Mouse (Mus musculus) neutrophil, adult 83 days (primary cell): ENCODE results near the gene Acadm. TPM values are rescaled to one million over a fixed set of nuclear protein-coding genes. Genes with fewer than 3 reads are reported as not detected.

Experiments used
- total RNA-seq, 2 experiments: library from RNA; stranded (reverse); gene quantifications; one replicate each; pipeline ENCODE4 v1.2.4; 2023

Gene Acadm
- total RNA-seq = 10 to 100 TPM; 32.2 to 36.6 TPM

DNA sequence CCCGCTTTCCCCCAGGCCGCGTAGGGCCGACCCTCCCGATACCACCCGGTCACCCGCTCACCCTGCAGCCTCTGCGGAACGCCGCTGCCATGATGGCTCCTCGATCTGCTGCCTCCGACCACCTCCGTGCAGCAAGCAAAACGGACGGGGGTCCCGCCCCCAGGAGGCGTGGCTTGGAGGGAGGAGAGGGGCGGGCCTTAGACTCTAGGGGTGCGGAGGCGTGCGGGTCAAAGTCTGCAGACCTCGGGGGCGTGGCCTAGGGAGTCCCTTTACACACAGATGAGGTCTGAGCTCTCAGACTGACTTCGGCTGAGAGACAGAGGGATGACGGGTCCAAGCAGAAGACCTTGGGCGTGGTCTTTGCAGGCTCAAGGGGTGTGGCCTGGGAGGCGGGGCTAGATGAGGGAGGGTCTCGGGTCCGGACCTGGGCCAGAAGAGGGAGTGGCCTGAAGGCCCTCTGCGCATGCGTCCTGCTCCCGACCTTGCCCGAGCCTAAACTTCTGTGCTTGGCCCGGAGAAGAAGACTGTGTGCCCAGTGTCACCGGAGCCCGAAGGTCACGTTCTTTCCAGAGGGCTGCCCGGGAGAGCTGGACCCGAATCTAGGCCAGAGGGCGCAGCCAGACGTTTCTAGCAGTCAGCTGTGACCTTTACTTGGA is at the start of gene Acadm:
Acadm (minus strand) TSS at position 298 of the 656 bp plus-strand sequence.

DNA sequence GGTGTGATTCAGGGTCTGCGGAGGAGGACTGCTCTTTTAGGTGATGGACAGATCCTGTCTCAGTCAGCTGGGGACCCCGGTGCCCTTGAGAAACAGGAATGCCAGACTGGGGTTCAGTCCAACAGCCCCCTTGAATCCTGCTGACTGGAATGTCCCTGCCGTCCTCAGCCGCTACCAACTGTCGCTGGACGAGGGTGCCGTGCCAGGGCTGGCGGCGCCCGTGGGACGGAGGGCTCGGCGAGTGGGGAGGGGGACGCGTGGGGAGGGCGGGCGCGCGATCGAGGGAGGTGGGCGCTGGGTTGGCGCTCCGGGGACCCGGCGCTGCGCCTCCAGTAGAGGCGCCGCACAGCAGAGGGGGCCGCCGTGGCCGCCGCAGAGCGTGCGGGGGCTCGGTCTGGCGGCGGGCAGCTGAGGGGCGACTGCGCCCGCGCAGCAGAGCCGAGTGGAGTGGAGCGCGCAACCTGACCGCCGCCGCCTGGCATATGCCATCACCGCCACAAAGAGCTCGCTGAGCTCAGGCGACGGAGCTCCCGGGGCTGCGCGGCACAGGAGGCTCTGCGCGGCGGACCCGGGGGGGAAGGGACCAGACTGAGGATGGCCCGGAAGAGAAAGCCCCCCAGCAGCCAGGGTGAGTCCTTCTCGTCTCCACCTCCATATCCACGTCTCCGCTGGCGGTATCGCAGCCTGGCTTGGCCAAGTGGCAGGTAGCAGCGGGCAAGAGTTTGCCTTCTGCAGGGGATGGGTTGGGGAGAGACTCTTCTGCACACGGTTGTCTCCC is 28.9 kb upstream of the Acadm start, which contains the start of gene Slc44a5:
Slc44a5 (plus strand) TSS at position 266 of the 778 bp plus-strand sequence.

DNA sequence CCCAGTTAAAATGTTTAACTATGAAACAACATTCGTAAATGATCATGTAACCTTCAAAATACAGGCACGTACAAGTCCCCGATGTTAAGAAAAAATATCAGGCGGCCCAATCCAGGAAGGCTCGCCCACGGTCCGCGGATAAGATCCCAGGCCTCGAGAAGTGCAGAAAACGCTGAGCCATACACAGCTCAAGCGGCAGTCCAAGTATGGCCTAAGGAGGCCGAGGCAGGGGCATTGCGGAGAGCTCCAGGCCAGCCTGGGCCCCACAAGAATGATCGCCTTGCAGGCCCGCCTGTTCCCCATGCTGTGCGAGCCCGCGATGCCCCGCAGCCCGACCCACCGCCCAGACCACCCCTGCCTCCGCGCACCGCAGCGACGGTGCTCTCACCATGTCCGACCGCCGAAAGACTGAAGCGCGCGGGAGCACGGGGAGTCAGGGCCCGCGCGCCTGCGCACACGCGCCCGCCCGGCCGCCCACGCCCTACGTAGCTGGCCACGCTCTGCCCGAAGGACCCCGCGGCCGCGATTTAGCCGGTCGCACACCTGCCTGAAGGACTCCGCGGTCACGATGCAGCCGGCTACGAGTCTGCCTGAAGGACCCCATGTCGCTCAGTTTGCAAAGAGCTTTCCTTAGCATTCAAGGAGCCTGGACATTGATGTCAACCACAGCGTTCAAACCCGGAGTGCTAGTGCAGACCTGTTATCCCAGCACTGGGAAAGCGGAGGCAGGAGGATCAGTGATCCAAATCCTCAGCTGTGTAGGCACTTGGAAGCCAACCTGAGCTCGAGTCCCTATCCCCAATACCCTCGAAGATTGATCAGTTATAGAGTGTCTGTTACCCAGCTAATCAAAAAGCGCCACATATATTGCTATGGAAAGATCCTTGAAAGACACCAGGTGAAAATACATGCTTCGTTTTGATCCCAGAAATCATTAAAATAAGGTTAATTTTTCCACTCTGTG is 31.6 kb downstream of the Acadm start, which contains the start of gene Rabggtb:
Rabggtb (minus strand) TSS at position 464 of the 964 bp plus-strand sequence.

DNA sequence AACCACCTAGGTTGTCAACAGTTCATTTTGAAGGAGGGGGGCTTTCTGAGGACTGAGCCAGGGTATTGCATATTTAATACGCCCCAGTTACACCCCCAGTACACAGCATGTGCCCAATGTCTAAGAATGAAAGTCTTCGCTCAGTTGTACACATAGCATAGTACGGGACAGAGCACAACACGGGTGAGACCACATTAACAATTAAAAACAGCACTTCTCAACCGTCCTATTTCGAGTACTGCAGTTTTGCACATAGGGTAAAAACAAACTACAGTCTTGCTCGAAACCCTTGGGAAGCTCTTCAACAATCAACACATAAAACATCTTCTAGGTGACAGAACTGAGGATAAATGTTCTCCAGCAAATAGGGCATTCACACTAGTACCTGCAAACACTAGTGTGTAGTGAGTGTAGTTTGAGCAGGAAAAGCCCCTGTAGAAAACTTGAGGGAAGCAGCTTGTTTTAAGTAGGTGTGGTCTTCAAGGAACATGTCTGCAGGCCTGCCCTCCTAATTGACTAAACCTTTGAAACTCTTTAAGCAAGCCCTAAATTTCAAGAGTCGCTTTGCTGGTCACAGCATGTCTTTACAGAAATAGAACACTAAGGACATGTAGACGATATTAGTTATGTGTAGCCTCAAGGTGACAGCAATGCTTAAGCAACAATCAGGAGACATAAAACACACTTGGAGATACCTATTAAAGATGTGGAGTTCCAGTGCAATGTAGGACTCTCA is 38.1 kb downstream of the Acadm start, which contains the start of gene Msh4:
Msh4 (minus strand) TSS at position 3 of the 736 bp plus-strand sequence.

Other genes with a start within 250 kb of the Acadm start
- 1 to 10 TPM; 2.1 to 3.5 TPM for gene St6galnac3, start 219.5 kb downstream of the Acadm start, total RNA-seq
- gene Asb17, start 100.4 kb downstream of the Acadm start, total RNA-seq = under 1 TPM in 1 of 2 experiments, not detected in 1; 0.72 TPM
- gene Msh4, start 38.5 kb downstream of the Acadm start, total RNA-seq = under 1 TPM; 0.20 to 0.26 TPM
- gene Rabggtb, start 31.6 kb downstream of the Acadm start, total RNA-seq = 10 to 100 TPM; 26.6 to 36.1 TPM
- not detected for gene Slc44a5, start 28.8 kb upstream of the Acadm start, total RNA-seq